Mouse (Mus musculus): ENCODE measurements at regions not wholly inside any gene's neighbourhood (a gene's known extent, or its start where the extent isn't known, plus 50 kb on each side); places are given as distances from the start of the nearest gene placed in this dataset.

DNA sequence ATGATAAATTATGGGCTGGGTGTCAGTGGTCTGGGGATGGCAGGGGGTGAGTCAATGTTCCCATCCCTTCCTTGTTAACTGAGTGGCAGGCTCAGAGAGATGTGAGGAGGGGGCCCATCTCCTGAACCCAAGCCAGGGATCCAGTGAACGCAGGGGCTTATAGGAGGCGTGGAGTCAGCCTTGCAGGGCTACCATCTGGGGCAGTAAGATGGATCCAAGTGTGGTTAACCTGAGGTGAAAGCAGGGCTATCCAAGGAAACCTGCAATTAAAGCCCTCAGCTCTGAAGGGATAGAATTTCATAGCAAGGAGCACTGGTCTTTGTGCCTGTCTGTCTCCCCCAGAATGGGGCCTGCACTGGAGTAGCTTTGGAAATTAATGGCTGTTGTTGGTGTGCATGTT, 103.3 kb upstream of the Mgmt start:
- ATAC-seq (replicated peaks; ENCODE audit: low FRiP score, poor library complexity, severe bottlenecking) = no peak

DNA sequence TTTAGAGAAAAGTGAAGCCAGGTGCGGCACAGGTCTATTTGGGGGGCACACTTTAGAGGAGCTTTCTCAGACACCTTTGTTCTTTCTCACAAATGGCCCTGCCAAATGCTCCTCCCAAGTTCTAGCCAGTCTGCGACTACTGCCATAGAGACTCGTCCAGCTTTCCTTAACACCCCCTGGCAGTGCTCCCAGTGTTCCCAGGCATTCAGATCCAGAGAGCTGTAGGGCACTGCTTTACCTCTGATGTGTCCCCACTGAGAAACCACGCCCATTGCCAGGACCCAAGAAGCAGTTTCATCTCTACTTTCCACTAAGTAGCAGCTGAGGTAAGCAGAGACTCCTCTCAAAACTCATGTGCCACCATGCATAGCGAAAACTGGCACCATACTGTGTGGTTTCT, 102.3 kb upstream of the Mgmt start:
- no peak for ATAC-seq (replicated peaks; ENCODE audit: low FRiP score, poor library complexity, severe bottlenecking)

DNA sequence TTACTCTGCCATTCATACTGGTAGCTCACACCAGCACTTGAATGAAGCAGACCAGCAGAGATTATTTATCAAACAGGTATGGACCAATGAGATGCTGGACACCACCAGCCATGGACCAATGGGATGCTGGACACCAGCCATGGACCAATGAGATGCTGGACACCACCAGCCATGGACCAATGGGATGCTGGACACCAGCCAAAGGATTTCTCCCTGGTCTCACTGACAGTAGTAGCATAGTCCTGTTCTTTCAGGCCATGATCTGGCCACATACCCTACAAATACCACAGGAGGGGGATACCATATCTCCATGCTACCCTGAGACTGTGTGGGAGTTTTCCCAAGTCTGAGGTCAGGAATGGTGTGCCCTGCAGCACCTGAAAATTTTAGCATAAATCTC, 98.0 kb upstream of the Mgmt start:
- ATAC-seq (replicated peaks; ENCODE audit: low FRiP score, poor library complexity, severe bottlenecking) = no peak

DNA sequence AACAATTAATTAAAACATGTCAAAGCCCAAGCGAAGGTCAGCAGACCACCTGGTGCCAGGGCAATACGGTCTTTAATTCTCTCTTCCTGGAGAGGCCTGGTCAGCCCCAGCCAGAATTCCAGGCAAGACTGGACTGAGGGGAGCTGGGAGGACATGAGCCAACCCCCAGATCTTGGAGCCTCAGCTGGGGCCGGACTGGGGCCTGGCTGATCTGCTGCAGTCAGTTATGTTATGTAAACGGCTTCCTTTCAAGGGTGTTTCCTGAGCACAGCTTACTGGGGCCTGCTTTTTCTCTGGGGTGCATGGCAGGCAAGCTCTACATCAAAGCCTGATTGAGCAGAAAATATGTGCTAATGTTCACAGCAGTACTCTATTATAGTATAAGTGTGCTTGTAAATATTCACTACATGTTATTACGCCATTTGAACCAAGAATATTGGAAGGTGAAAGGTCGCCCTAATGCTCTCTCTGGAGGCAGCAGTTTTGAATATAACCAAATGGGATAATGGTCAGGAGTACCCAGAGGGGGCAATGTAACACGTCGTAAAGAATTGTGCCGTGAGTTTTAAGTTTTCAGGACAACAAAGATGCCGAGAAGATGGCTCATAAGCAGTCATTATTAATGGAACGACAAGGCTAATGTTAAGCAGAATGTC, 96.5 kb upstream of the Mgmt start:
- no peak for ATAC-seq (replicated peaks; ENCODE audit: low FRiP score, poor library complexity, severe bottlenecking)

DNA sequence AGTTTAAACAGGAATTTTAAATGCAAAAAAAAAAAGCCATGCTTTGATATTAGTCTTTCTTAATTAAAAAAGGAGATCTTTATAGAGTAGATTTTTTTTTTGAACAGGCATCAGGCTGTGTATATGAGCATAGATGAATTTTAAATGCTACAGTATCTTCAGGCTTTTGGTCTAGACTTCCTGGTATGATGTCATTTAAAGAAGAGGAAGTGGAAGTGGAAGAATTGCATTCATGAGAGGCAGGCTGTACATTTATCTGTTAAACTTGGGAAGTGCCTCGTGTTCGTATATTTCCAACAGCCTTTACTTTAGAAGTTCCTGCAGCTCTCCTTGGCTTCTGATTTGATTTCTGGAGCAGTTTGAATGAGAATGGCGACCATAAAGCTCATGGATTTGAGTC, 95.8 kb upstream of the Mgmt start:
- ATAC-seq (replicated peaks; ENCODE audit: low FRiP score, poor library complexity, severe bottlenecking) = no peak

DNA sequence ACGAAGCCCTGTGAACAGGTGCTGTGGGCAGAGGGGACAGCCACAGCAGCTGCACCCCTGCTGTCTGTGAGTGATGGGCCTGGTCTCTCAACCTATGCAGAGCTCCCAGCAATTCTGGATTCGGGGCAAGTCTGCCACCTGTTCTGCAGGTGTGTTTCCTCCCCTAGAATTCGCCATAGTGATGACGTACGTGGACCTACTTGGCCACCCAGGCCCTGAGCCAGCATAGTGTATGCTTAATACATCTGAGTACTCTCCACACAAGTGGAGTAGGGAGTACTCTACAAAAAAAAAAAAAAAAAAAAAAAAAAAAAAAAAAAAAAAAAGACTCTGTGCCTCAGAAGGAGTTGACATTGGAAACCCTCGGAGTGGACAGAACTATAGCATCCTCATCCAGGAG, 87.3 kb upstream of the Mgmt start:
- no peak for ATAC-seq (replicated peaks; ENCODE audit: low FRiP score, poor library complexity, severe bottlenecking)

DNA sequence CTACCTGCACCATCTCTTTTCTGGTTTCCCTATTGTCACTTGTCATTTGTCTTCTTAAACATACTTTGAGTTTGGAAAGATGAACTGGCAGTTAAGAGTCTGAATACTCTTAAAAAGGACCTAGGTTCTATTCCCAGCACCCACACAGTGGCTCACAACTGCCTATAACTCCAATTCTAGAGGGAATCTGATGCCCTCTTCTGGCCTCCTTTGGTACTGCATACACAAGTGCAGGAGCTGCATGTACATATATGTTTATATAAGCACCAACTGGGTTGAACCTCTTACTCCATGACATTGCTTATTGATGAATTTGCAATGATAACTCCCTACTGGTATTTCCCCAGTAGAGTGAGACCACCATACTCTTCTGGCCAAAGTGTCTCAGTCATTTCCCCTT, 86.4 kb upstream of the Mgmt start:
- ATAC-seq (replicated peaks; ENCODE audit: low FRiP score, poor library complexity, severe bottlenecking) = no peak

DNA sequence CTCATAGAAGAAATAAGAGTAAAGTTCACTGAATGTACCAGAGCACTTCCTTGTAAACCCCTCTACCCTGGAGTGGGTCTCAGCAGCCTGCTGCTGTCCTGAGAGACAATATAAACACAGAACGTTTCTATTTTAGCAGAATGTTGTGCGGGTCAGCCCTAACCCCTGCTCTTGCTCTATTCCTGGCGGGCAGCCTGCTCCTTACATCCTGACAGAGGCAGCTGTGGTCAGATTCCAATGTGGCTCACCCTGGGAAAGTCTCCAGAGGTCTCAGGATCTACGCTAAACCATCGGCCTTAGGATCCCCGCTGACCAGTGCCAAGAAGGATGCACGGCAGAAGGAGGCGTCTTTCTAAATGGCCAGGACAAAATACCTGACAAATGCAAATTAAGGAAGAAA, 84.8 kb upstream of the Mgmt start:
- ATAC-seq (replicated peaks; ENCODE audit: low FRiP score, poor library complexity, severe bottlenecking) = no peak

DNA sequence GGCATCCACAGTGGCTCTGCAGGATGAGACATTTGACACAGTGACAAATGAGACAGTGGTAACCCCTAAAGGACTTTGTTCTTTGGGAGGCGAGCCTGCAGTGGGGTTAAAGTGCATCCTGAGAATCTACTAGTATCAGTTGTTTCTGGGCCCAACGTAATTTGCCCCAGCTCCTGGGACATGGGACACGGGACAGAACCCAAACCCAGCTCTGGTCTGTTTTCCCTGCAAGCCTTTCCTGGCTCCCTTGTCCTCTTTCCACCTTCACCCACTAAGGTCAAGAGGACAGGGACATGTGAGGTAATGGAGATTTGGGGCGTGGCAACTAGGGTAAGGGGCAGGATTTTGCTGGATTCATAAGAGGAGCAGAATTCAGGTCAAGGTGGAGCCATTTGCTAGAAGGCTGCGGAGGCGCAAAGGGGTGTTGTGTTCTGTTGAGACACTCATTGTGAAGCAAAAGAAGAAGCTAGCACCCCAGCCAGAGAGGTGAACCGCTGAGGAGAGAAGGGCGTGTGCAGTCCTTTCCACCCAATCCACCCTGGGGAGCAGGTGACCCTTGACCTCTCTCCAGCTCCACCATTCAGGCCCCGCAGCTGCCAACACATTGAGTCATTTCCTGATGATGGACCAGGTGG, 80.6 kb upstream of the Mgmt start:
- no peak for ATAC-seq (replicated peaks; ENCODE audit: low FRiP score, poor library complexity, severe bottlenecking)

DNA sequence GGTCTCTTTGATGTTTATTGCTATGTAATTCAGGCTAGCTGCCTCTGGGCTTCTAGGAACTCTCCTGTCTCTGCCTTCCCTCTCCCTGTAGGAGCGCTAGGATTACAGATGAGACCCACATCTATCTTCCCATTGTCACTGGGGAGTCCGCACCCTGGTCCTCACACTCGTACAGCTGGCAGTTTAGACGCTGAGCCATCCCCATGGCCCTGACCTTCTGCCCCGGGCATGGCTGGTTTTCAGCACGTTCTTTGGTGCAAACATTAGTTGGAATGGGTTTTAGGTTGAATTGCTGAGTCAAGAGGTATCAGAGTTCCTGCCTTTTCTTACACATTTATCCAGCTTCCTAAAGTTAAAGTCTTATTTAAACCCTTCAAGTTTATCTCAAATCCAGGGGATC, 79.7 kb upstream of the Mgmt start:
- ATAC-seq (replicated peaks; ENCODE audit: low FRiP score, poor library complexity, severe bottlenecking) = no peak

DNA sequence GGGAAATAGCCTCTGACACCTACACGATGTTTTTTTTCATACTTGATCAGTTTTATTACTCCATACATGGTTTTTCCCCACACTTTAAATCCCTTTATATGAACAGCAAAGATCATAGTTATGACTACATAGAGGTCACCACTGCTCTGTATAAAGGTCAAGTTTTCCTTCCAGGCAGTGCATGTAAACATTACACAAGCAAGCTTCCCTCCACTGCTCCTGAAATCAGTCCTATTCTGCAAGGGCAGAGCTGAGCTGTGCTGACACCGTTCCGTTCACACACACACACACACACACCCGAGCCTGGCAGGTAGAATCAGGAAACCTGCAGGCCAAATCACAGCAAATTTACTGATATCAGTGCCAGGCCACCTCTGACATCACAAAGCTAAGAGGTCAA, 74.1 kb upstream of the Mgmt start:
- no peak for ATAC-seq (replicated peaks; ENCODE audit: low FRiP score, poor library complexity, severe bottlenecking)

DNA sequence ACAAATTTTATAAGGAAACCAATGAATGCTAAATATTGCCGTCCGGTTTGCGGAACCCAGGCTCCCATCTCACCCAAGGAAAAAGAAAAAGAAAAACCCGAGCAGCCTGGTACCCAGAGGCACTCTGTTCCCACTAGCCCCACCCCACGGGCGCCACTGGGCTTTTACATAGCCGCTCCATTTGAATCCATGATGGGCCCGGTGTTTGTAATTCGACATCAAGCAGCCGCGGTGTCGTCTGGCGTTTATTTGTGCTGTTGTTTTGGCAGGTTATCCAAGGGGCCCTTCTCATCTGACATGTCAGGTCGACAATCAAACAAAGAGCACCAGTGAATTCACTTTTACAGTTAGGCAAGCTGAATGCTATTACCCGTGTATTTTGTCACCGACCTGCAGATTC, 68.8 kb upstream of the Mgmt start:
- no peak for ATAC-seq (replicated peaks; ENCODE audit: low FRiP score, poor library complexity, severe bottlenecking)

DNA sequence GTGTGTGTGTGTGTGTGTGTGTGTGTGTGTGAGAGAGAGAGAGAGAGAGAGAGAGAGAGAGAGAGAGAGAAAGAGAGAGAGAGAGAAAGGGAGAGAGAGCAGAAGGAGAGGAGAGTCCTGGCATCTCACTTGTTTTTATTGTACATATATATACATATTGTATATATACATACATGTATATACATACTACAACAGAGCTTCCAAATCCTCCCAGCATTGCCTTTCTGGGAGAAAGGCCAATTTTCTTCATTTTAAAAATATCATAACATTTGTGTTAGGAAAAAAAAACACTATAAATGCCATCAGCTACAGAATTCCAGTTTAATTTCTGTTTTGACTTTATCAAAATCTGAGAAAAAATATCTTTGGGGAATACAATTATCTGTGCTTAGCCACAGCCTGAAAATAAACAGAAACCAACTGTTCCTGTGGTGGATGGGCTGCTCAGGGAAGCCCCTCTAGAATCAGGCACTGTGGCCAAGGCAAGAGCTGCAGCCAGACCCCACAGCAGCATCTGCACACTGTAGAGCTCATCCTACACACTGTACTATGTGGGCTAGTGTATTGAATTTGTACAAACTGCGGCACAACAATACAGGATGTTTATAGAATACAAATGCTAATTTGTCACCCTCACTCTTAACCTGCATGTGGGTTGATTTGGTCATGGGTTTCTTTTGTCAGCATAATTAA, 64.6 kb upstream of the Mgmt start:
- no peak for ATAC-seq (replicated peaks; ENCODE audit: low FRiP score, poor library complexity, severe bottlenecking)

DNA sequence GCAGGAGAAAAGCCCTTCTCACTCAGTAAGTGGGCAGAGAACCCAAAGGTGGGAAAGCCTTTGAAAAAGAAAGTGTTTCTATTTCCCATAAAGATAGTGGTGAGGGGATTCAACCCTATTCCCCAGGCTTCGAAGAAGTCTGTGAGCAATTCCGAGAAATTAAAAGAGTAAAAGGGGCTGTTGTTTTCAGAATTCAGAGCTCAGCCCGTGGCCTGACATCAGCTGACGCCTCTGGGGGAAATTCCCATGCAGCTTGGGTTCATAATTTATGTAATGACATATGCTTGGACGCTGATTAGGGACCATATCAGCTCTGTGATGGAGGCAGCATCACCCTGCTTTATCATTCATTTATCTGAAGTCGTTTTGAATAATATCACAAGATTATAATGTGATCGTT, 62.0 kb upstream of the Mgmt start:
- no peak for ATAC-seq (replicated peaks; ENCODE audit: low FRiP score, poor library complexity, severe bottlenecking)

DNA sequence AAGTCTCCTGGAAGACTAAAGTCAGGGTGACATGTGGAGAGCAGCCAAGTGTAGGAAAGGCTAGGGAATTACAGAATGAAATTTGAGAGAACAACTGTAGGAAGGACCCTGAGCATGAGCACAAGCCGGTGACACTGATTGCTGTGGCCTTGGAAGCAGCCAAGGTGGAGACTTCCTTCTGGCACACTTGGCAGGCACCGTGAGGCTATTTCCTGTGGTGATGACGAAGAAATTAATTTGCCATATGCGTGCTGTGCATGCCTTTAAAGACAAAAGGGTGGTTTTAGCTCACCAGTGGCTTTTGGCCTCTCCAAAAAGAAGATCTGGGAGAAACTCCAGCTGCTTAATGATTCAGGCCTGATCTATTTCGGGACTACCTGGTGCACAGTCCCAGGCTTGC, 55.4 kb upstream of the Mgmt start:
- no peak for ATAC-seq (replicated peaks; ENCODE audit: low FRiP score, poor library complexity, severe bottlenecking)

DNA sequence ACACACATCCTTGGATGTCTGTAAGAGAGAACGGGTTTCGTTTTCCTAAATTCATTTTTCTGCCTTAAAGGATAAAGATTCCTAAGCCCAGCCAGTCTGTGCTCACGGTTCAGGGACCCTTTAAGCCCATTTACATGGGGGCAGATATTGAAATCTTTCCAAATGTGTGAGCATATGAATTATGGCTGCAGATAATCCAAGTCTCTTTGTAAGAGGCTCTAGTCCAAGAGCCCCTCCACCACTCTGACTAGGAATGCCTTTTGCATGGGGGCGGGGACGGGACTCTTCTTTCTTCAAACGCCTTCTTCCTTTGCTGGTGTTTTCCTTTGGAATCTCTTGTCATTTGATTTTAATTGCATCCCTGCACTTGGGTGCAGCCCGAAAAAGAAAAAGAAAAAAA, 54.2 kb upstream of the Mgmt start:
- no peak for ATAC-seq (replicated peaks; ENCODE audit: low FRiP score, poor library complexity, severe bottlenecking)

DNA sequence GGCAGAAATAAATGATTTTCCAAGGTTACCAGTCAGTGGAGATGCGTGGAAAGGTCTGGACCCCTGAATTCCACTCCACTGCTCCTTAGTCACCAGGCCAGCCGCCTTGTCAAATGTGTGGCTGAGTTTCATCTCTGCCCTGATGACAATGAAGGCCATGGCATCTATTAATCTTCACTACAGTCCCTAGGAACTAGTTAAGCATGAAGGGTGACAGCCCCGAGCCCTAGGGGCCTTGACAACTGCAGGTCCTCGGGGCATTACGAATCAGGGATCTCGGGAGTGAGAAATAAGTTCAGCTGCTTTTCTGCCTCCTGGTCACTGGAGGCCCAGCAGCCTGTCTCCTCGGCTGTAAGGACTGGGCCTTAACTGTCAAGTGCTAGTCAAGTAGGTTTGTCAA, 51.7 kb upstream of the Mgmt start:
- no peak for ATAC-seq (replicated peaks; ENCODE audit: low FRiP score, poor library complexity, severe bottlenecking)

DNA sequence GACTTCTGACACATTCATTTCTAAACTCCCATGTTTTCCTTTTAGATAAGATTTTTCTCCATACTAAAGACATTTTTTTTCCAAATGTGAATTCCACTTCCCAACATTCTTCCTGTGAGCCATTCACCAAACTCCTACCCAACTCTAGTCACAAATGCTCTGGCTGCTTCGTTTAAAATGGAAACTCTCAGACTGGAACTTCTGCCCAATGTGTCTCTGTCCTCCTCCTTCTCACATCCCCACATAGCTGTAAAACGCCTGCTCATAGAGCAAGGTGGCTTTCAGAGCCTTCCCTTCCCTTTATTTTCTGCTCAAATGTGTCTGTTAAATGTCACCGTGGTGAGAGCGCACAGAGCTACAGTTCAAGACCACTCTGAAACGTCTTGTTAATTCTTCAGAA, 50.1 kb upstream of the Mgmt start:
- no peak for ATAC-seq (replicated peaks; ENCODE audit: low FRiP score, poor library complexity, severe bottlenecking)

All from erythroblast, adult 5-6 weeks (primary cell).